Mouse (Mus musculus) B cell, adult 62 days (primary cell): ENCODE results near the gene Cplx1. TPM values are rescaled to one million over a fixed set of nuclear protein-coding genes. Genes with fewer than 3 reads are reported as not detected.

Source experiments
- total RNA-seq: library from RNA; stranded (reverse); gene quantifications from 4 replicates; pipeline ENCODE4 v1.2.4, GENCODE M21; 2023

Gene Cplx1
- total RNA-seq = not detected in 4 replicates

GRCm38 (mm10) chr5:108549489-108550206, at the start of gene Cplx1:
Gene Cplx1, minus strand, starts transcription at chr5:108550024.

Other genes starting within 250 kb of the Cplx1 start
- 2.5 to 4.3 TPM (median 3.7 TPM) in 4 replicates for gene Pigg, start 237.4 kb downstream of the Cplx1 start, total RNA-seq
- not detected in 4 replicates for gene Gm42517, start 182.1 kb downstream of the Cplx1 start, total RNA-seq
- gene Pde6b, start 161.6 kb downstream of the Cplx1 start, total RNA-seq = not detected in 4 replicates
- gene Atp5k, start 115.6 kb downstream of the Cplx1 start, total RNA-seq = 63.6 to 88.8 TPM (median 69.4 TPM) in 4 replicates
- gene Mfsd7a, start 101.1 kb downstream of the Cplx1 start, total RNA-seq = not detected in 4 replicates
- 16.8 to 26.2 TPM (median 22.8 TPM) in 4 replicates for gene Pcgf3, start 88.8 kb downstream of the Cplx1 start, total RNA-seq
- 143 to 166 TPM (median 155 TPM) in 4 replicates for gene Gak, start 79.7 kb upstream of the Cplx1 start, total RNA-seq
- 17.2 to 22.4 TPM (median 18.6 TPM) in 4 replicates for gene Tmem175, start 79.7 kb upstream of the Cplx1 start, total RNA-seq
- gene Idua, start 110.3 kb upstream of the Cplx1 start, total RNA-seq = 33.5 to 39.5 TPM (median 38.0 TPM) in 4 replicates
- 38.8 to 47.8 TPM (median 40.7 TPM) in 4 replicates for gene Dgkq, start 119.6 kb upstream of the Cplx1 start, total RNA-seq
- 0.26 TPM in 1 of 4 replicates, not detected in the others for gene Slc26a1, start 125.5 kb upstream of the Cplx1 start, total RNA-seq
- gene Fgfrl1, start 142.4 kb upstream of the Cplx1 start, total RNA-seq = 6.4 to 9.2 TPM (median 7.9 TPM) in 4 replicates
- not detected in 4 replicates for gene Rnf212, start 225.0 kb upstream of the Cplx1 start, total RNA-seq
- gene Tmed11, start 245.3 kb upstream of the Cplx1 start, total RNA-seq = not detected in 4 replicates